Mouse (Mus musculus) brown adipose tissue, adult 24 weeks (tissue): ENCODE data around the gene Faap100. TPM values are rescaled to one million over a fixed set of nuclear protein-coding genes. Genes with fewer than 3 reads are reported as not detected.
"Not testable (repeated sequence)": the region's sequence is repeated elsewhere in the genome, so short reads cannot be mapped to it uniquely, and the experiment has no call there.

Experiments used
- H3K27ac ChIP-seq: fragments of 200-500 bp; replicated peaks from 2 replicates; pipeline ENCODE4 v1.5.1; 2012; ENCODE audit warnings: low read depth, mild to moderate bottlenecking, low read length
- H3K4me1 ChIP-seq: fragments of 200-500 bp; 2 replicates; pipeline ENCODE4 v1.6.1; 2012; ENCODE audit warnings: low read length, mixed read lengths; ENCODE audit not compliant: control insufficient read depth, insufficient read depth, insufficient read length
- H3K4me3 ChIP-seq: fragments of 200-500 bp; 2 replicates; pipeline ENCODE4 v1.5.1; 2012; ENCODE audit warnings: low read depth, mild to moderate bottlenecking, low read length, moderate library complexity; ENCODE audit not compliant: insufficient read depth
- polyA plus RNA-seq: library from polyadenylated mRNA; stranded (reverse); fragments of >200 nt; gene quantifications from 2 replicates; pipeline ENCODE4 v1.2.4, GENCODE M21; 2012; ENCODE audit not compliant: missing spikeins, insufficient read depth, insufficient read length

The Faap100 gene
- 6.2 and 7.3 TPM in 2 replicates for polyA plus RNA-seq

GRCm38 (mm10) chr11:120378611-120379540, at the start of gene Faap100:
Faap100 (minus strand) TSS chr11:120378764.
- Histone ChIP-seq H3K4me3 (peak within 1 kb of the TSS; percentile 77), H3K27ac (no peak within 1 kb of the TSS; the same call in 1 of the 2 replicates), H3K4me1 (0 out of 2 replicates have a peak, but pooled peaks cover 3% of the 10 kb centered on the region)

DNA sequence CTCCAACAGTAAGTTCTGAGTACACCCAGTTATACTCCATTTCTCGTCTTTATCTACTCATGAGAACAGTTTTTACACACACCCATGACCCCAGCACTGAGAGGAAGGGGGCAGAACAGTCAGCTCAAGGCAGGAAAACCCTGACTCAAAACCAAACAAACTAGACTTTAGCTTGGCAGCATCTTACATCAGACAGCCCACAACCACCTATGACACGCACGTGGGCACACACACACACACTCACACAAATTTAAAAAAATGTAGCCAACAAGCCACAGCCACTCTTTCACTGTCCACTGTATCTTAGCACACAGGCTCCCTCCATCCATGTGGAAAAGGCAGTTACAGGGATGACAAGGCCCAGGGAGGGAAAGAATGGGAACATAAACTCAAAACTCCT, 48.2 kb upstream of the Faap100 start:
- Histone ChIP-seq H3K4me3 (no peak overlapping the region), H3K4me1 (no peaks in the 10 kb centered on the region), H3K27ac (no peak overlapping the region)

- Histone ChIP-seq H3K4me3 (no peak overlapping the region), H3K4me1 (no peaks in the 10 kb centered on the region), H3K27ac (no peak overlapping the region)
Measured at GRCm38 (mm10) chr11:120423569-120424295, 45.2 kb upstream of the Faap100 start.

GRCm38 (mm10) chr11:120422651-120423568, 44.3 kb upstream of the Faap100 start:
- no peak overlapping the region for H3K4me3 ChIP-seq
- no peak overlapping the region for H3K27ac ChIP-seq

GRCm38 (mm10) chr11:120418592-120418991, 40.0 kb upstream of the Faap100 start:
- no peaks in the 10 kb centered on the region for H3K4me1 ChIP-seq
- H3K27ac ChIP-seq, result no peak overlapping the region
- H3K4me3 ChIP-seq, result no peak overlapping the region

More at GRCm38 (mm10) chr11:120422651-120423568, 44.3 kb upstream of the Faap100 start:
- H3K4me1 ChIP-seq, result no peaks in the 10 kb centered on the region

GRCm38 (mm10) chr11:120417852-120418251, 39.3 kb upstream of the Faap100 start:
- Histone ChIP-seq H3K4me3 (no peak overlapping the region), H3K4me1 (no peaks in the 10 kb centered on the region), H3K27ac (no peak overlapping the region)

- not testable (repeated sequence) for H3K4me3 ChIP-seq, H3K27ac ChIP-seq
Measured at GRCm38 (mm10) chr11:120413621-120414020, 35.1 kb upstream of the Faap100 start.

GRCm38 (mm10) chr11:120406445-120406844, 27.9 kb upstream of the Faap100 start:
- no peak overlapping the region for H3K4me3 ChIP-seq
- no peaks in the 10 kb centered on the region for H3K4me1 ChIP-seq

More at GRCm38 (mm10) chr11:120413621-120414020, 35.1 kb upstream of the Faap100 start:
- H3K4me1 ChIP-seq, result not testable (repeated sequence)

GRCm38 (mm10) chr11:120405867-120406266, 27.3 kb upstream of the Faap100 start:
- Histone ChIP-seq H3K27ac (no peak overlapping the region), H3K4me3 (no peak overlapping the region), H3K4me1 (no peaks in the 10 kb centered on the region)

More at GRCm38 (mm10) chr11:120406445-120406844, 27.9 kb upstream of the Faap100 start:
- no peak overlapping the region for H3K27ac ChIP-seq

DNA sequence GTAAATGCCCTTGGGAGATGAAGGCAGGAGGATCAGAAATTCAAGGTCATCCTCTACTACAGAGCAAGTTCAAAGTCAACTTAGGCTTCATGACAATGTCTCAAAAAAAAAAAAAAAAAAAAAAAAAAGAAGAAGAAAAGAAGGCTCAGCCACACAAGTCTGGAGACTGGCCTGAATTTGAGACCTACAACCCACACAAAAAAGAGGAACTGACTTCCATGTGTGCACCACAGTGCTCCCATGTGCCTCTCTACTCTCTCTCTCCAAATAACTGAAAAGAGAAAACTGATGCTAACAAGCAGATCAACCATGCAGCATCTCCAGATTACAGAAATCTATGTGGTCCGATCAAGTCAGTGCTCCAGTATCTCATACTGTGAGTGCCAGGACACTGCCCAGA, 26.2 kb upstream of the Faap100 start:
- Histone ChIP-seq H3K27ac (no peak overlapping the region), H3K4me1 (no peaks in the 10 kb centered on the region), H3K4me3 (no peak overlapping the region)

DNA sequence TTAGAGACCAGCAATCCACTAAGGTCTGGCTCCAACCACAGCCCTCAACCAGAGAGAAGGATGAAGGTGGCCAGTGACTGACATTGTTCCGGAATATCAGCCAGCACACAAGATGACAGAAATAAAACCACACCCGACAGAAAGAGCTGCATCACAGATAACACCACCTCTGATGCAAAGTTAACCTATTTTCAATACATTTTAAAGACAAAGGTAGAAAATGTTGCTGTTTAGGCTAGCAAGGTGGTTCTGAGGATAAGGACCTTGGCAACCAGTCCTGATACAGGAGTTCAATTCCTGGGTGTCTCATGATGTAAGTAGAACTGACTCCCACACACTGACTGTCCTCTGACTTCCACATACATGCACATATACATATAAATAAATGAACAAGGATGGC, 20.8 kb upstream of the Faap100 start:
- Histone ChIP-seq H3K4me1 (no peaks in the 10 kb centered on the region), H3K27ac (no peak overlapping the region), H3K4me3 (no peak overlapping the region)

DNA sequence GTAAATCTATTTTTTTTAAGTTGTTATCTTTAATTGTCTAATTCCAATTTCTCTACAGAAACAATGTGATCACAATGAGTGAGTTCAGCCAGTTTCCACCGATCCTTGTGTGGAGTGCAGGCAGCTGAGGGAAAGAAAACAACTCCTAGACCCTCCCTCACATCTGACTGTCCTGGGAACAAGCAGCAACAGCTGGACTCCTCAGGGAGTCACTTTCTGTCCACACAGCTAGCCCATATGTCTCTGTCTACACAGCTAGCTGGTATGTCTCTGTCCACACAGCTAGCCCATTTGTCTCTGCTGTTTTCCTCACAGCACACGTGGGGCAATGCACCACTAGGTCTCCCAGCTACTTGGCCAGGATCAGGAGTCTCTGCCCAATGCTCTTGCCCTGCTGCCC, 19.0 kb upstream of the Faap100 start:
- H3K27ac ChIP-seq, result no peak overlapping the region
- H3K4me1 ChIP-seq, result no peaks in the 10 kb centered on the region
- no peak overlapping the region for H3K4me3 ChIP-seq

DNA sequence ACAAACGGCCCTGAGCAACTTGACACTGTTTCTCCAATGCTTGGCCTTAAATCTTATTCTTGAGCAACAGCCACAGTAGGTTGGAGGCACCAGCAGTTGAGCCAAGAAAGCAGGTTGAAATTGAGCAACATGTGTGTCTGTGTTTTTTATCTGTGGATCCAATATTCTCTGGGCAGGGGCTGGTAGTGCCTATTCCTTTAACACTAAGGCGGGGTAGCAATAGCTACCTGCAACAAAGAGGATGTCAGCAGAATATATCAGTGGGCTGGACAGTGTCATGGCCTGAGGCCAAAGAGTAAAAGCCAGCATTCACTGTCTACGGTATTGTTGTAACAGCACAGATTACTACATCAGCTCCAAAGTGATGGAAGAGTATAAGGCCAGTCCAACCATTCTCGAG, 17.1 kb upstream of the Faap100 start:
- H3K27ac ChIP-seq, result no peak overlapping the region
- H3K4me3 ChIP-seq, result no peak overlapping the region
- H3K4me1 ChIP-seq, result no peaks in the 10 kb centered on the region

GRCm38 (mm10) chr11:120388580-120388979, 10.0 kb upstream of the Faap100 start:
- no peak overlapping the region for H3K27ac ChIP-seq
- no peak overlapping the region for H3K4me3 ChIP-seq
- no peaks in the 10 kb centered on the region for H3K4me1 ChIP-seq
